Mouse (Mus musculus): ENCODE results near the gene Capza2.

DNA sequence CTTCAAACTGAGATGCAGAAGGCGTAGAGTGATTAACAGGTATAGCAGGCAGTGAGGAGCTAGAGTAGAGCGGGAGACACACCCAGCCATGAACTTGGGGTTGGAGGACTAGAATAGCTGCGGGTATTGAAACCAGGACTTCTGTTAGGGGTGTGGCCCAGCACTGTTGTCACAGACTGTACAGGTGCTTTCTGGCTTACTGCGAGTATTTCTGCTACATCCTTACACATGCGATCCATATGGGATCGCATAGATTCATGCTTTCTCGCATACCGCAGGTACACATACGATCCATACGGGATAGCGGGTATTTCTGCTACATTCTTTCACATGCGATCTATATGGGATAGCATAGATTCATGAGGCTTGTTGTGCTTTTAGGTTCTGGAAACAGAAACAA lies 32.3 kb downstream of the Capza2 start:
- TF ChIP-seq CTCF (IDR thresholded peaks at IDR 0.05; ENCODE audit: insufficient read depth, low read length) (no peak), POLR2A (IDR thresholded peaks at IDR 0.05; ENCODE audit: borderline replicate concordance, extremely low read depth, low read depth, low read length) (no peak)
